Mouse (Mus musculus) ES-E14 (cell line): Measurements from ENCODE around the gene Gm8947. TPM values are rescaled to one million over a fixed set of nuclear protein-coding genes. Genes with fewer than 3 reads are reported as not detected.

Experiments used
- DNase-seq: peaks from one replicate; pipeline ENCODE4 v3.0.0-alpha.2; 2013; ENCODE audit warnings: low read depth, low spot score
- H3K27ac ChIP-seq: 2 replicates; pipeline ENCODE4 v1.5.1; 2012; ENCODE audit warnings: low read depth, mild to moderate bottlenecking, low read length, moderate library complexity, mixed read lengths; ENCODE audit not compliant: poor library complexity, insufficient read depth, severe bottlenecking
- H3K36me3 ChIP-seq: 2 replicates; pipeline ENCODE4 v1.6.1; 2012; ENCODE audit warnings: mild to moderate bottlenecking, low read length, moderate library complexity, mixed read lengths; ENCODE audit not compliant: control insufficient read depth, poor library complexity, insufficient read depth, severe bottlenecking
- H3K4me1 ChIP-seq, 2 experiments: fragments of 150-350 bp in 1 of 2; sonication (generic) in 1 of 2; 2 replicates each; pipeline ENCODE4 v1.6.1; 2012; ENCODE audit warnings: low read length in 2 of 2, mild to moderate bottlenecking in 1 of 2, mixed read lengths in 1 of 2; ENCODE audit not compliant: control insufficient read depth in 2 of 2, insufficient read depth in 2 of 2, poor library complexity in 1 of 2
- H3K4me3 ChIP-seq, 2 experiments: fragments of 150-350 bp in 1 of 2; sonication (generic) in 1 of 2; 2 replicates each; pipeline ENCODE4 v1.5.1; 2012; ENCODE audit warnings: low read length in 2 of 2, low read depth in 1 of 2, mild to moderate bottlenecking in 1 of 2, mixed read lengths in 1 of 2; ENCODE audit not compliant: insufficient read depth in 1 of 2, poor library complexity in 1 of 2, severe bottlenecking in 1 of 2
- H3K9ac ChIP-seq: 2 replicates; pipeline ENCODE4 v1.6.1; 2012; ENCODE audit warnings: low read depth, mild to moderate bottlenecking, low read length, mixed read lengths; ENCODE audit not compliant: poor library complexity, insufficient read depth, severe bottlenecking
- H3K9me3 ChIP-seq: fragments of 150-350 bp; sonication (generic); 2 replicates; pipeline ENCODE4 v1.6.1; 2012; ENCODE audit warnings: low read depth, mild to moderate bottlenecking, low read length; ENCODE audit not compliant: control insufficient read depth, insufficient read depth
- CHD2 ChIP-seq: IDR thresholded peaks from 2 replicates; pipeline ENCODE4 v1.6.1; 2014; ENCODE audit warnings: mild to moderate bottlenecking, low read depth, low read length, inconsistent platforms
- HCFC1 ChIP-seq: IDR thresholded peaks from 2 replicates; pipeline ENCODE4 v1.6.1; 2012; ENCODE audit warnings: low read length, inconsistent platforms, borderline replicate concordance; ENCODE audit not compliant: insufficient read depth
- MAFK ChIP-seq: IDR thresholded peaks from 2 replicates; pipeline ENCODE4 v1.6.1; 2014; ENCODE audit warnings: mild to moderate bottlenecking, low read depth, low read length, inconsistent platforms; ENCODE audit not compliant: insufficient read depth
- ZC3H11A ChIP-seq: IDR thresholded peaks from 2 replicates; pipeline ENCODE4 v1.6.1; 2012; ENCODE audit warnings: low read depth, mild to moderate bottlenecking, inconsistent platforms, low read length, borderline replicate concordance
- ZNF384 ChIP-seq: IDR thresholded peaks from 2 replicates; pipeline ENCODE4 v1.6.1; 2012; ENCODE audit warnings: low read depth, low read length, inconsistent platforms
- in situ Hi-C, 2 experiments: fragments of 600-800 bp; cut with MboI; formaldehyde crosslinking; loops; one replicate each; pipeline ENCODE4 v1.15.1; 2025; ENCODE audit warnings: low sequenced_read_pairs in 2 of 2, inconsistent platforms in 1 of 2; ENCODE audit not compliant: unreplicated experiment in 2 of 2
- total RNA-seq: library from RNA; depleted of rRNA; stranded (reverse); fragments of 300-350 nt; gene quantifications from 2 replicates; pipeline ENCODE4 v1.2.3, GENCODE M21; 2012

Gene Gm8947
- total RNA-seq, 1 experiment = 0.49 TPM

DNA sequence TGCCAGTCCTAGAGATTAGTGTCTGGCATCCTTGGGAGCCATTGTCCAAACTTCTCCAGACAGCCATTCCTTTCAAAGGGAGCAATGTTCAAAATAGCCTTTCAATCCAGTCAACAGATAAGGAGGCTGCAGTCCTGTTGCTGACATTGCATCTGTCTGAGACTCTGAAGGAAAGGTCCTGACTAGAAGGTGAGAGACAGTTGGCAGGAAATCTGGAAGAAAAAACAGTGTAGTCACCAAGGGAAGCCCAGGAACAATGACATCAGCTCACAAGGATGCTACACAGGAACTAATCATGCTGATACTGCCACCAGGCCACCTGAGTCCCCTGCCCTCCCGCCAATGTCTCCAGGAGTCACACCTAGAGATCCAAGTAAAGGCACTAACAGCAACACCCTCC is 31.2 kb downstream of the Gm8947 start:
- H3K4me3 ChIP-seq = no peak overlapping the region
- TF ChIP-seq ZC3H11A = no peak
- no peak for TF ChIP-seq ZNF384
- no peak for TF ChIP-seq HCFC1
- no peak for TF ChIP-seq MAFK
- no peaks in the 10 kb centered on the region for H3K9me3 ChIP-seq
- in situ Hi-C loops = no loop called here
- H3K4me1 ChIP-seq = peaks cover 1% of the 10 kb centered on the region in 2 experiments; a peak in 1 of 4 replicates
- H3K9ac ChIP-seq = no peak overlapping the region
- H3K27ac ChIP-seq = no peak overlapping the region
- DNase-seq = no peak
- H3K36me3 ChIP-seq = no peaks in the 10 kb centered on the region

- Histone ChIP-seq H3K4me3 (no peak overlapping the region), H3K9me3 (no peaks in the 10 kb centered on the region), H3K4me1 (peaks cover 1% of the 10 kb centered on the region in 2 experiments; a peak in 1 of 4 replicates), H3K27ac (no peak overlapping the region), H3K36me3 (no peaks in the 10 kb centered on the region), H3K9ac (no peak overlapping the region)
- in situ Hi-C loops = no loop called here
- DNase-seq = no peak
- TF ChIP-seq CHD2 = no peak
- no peak for TF ChIP-seq HCFC1
- TF ChIP-seq MAFK = no peak
- TF ChIP-seq ZC3H11A = no peak
- no peak for TF ChIP-seq ZNF384
Measured at GRCm38 (mm10) chr1:151224536-151224935, 32.4 kb downstream of the Gm8947 start.

- no peak overlapping the region for H3K27ac ChIP-seq
- H3K9ac ChIP-seq = no peak overlapping the region
- H3K4me1 ChIP-seq = 0 out of 4 replicates have a peak, but pooled peaks cover 0 to 1% of the 10 kb centered on the region in 2 experiments
- DNase-seq = no peak
- no peaks in the 10 kb centered on the region for H3K36me3 ChIP-seq
- no peak for TF ChIP-seq CHD2
- no peak for TF ChIP-seq HCFC1
- no peak for TF ChIP-seq ZC3H11A
- no peak for TF ChIP-seq MAFK
- no peak for TF ChIP-seq ZNF384
- in situ Hi-C loops = no loop called here
- no peak overlapping the region for H3K4me3 ChIP-seq
- no peaks in the 10 kb centered on the region for H3K9me3 ChIP-seq
Measured at GRCm38 (mm10) chr1:151227506-151227905, 35.3 kb downstream of the Gm8947 start.

DNA sequence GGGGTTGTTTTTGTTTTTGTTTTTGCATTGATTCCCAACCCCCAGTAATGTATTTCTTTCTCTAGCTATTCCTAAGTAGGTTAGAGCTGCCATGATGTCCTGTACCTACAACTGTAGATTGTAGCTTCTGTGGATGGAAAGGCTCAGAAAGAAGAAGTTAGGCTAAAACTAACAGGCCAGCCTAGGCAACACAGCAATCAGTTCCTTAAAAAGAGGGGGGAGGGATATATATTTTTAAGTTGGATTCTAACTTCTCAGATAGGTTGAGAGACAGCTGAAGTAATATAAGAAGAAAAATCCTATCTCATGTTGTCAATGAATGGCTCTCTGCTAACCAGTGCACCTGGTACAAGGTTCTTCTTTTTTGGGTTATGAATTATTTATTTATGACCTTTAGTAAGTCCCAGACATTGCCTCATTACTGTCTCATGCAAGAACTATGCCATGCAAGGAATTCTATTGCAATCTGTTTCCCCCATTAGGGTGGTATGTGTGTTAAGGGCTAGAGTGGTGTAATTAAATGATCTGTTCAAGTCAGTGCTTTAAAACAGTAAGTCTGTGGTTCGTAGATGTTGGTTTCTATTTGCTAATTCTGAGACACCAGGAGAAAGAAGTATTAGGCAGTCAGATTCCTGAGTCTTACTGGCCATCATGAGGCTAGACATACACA is 36.3 kb downstream of the Gm8947 start:
- Histone ChIP-seq H3K27ac (no peak overlapping the region), H3K4me1 (no peaks in the 10 kb centered on the region), H3K4me3 (no peak overlapping the region), H3K36me3 (no peaks in the 10 kb centered on the region), H3K9me3 (no peaks in the 10 kb centered on the region), H3K9ac (no peak overlapping the region)
- TF ChIP-seq CHD2 (no peak), ZNF384 (no peak)
- in situ Hi-C loops = no loop called here
- DNase-seq = no peak

DNA sequence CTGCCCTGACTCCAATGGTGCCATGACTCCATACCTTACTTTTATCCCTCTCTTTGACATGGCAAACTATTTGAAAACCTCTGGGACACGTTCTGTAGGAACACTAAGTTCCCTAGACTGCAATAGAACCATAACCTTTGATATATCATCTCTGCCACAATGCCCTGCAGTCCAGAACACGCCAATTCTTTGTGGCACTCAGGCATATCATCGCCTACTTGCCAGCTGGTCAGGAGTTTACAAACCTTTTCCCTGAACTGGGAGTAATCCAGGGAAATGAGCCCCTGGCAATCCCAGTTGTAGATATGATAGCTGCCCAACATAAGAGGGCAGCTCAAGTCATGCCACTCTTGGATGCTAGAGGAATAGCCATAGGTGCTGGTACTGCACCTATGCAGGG is 40.2 kb downstream of the Gm8947 start:
- Histone ChIP-seq H3K9me3 (no peaks in the 10 kb centered on the region), H3K36me3 (no peaks in the 10 kb centered on the region), H3K4me1 (peaks cover 1 to 12% of the 10 kb centered on the region in 2 experiments; a peak in 2 of 4 replicates), H3K4me3 (no peak overlapping the region), H3K9ac (no peak overlapping the region), H3K27ac (no peak overlapping the region)
- no peak for DNase-seq
- TF ChIP-seq HCFC1 (no peak), CHD2 (no peak)
- in situ Hi-C loops = no loop called here
